ENCODE assay signal across 15 mouse cellular contexts in genomic region chr13:45053843-45054242, GRCm38 (mm10). TPM values are rescaled to one million over a fixed set of nuclear protein-coding genes. Genes with fewer than 3 reads are reported as not detected.
"Had no signal": no experiment of that assay in that cellular context is flagged by ENCODE, and none has a peak within 500 bp of the region (broad histone marks: within the 10 kb centered on the region; RNA-seq: fewer than 3 reads in every experiment).

No protein-coding gene starts in this region.

- DNase-seq: kidney, adult 8-10 months; kidney, postnatal 25 days; liver; liver, embryonic 13.5 days; liver, postnatal 0 days; lung, postnatal 14 days; thymus, postnatal 4 days had no signal

RNA-seq across cellular contexts. Expression of gene Gm9817, which starts 24.6 kb away (rescaled TPM):
- total RNA-seq: layer of hippocampus, adult 2 months; monocyte, adult 5-6 weeks; neutrophil, adult 5-6 weeks had no signal
- polyA plus RNA-seq: intestine, embryonic 16.5 days; kidney, embryonic 16.5 days; limb, embryonic 12.5 days; liver, embryonic 13.5 days; liver, postnatal 0 days; lung, embryonic 15.5 days; neural tube, embryonic 12.5 days had no signal
